9 mouse cellular contexts compared by ENCODE assay signal in the genomic region with DNA sequence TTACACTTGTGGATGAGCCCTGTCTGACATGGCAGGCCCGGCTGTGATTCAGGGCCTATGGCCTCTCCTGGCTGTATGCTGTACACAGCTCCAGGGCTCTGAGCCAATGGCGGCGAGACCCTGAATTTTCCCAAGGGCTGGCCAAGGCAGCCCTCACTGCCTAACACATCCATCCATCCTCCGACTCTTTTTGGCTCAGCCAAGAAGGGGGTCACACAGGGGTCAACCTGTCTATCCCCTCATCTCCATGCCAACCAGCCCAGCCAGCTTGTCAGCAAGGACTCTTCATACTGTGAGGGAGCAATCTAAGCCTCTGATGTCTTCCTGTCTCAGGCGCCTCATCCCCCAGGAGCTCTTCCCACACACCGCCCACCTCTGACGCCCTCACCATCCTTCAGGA. TPM values are rescaled to one million over a fixed set of nuclear protein-coding genes. Genes with fewer than 3 reads are reported as not detected.
A peak's percentile ranks its signal among the peaks of the same experiment; 100 is the strongest.
DNase-seq lines count a peak whose midpoint lies in the region; ATAC-seq and TF ChIP-seq lines count a peak whose summit lies in the region.
"Had no signal": no experiment of that assay in that cellular context is flagged by ENCODE, and none has a peak within 500 bp of the region (broad histone marks: within the 10 kb centered on the region; RNA-seq: fewer than 3 reads in every experiment).

No protein-coding gene starts in this region.

- no peak for TF ChIP-seq CTCF in ES-Bruce4 (IDR thresholded peaks at IDR 0.05; ENCODE audit: low read depth, low read length)

- H3K9ac ChIP-seq in ES-Bruce4 (ENCODE audit: low read depth, poor library complexity, severe bottlenecking) = peak overlapping the region; percentile 17; the same call in 1 of the 2 replicates
- no peak overlapping the region for H3K9ac ChIP-seq in embryonic facial prominence, embryonic 12.5 days
- no peak overlapping the region for H3K9ac ChIP-seq in liver, embryonic 12.5 days

- H3K4me1 ChIP-seq in ES-Bruce4 (ENCODE audit: control insufficient read depth, insufficient read depth, low read length) = peaks cover 18% of the 10 kb centered on the region
- H3K4me1 ChIP-seq in embryonic facial prominence, embryonic 12.5 days = peaks cover 5% of the 10 kb centered on the region
- H3K4me1 ChIP-seq in liver, embryonic 12.5 days = peaks cover 23% of the 10 kb centered on the region

- H3K36me3 ChIP-seq in ES-Bruce4 (ENCODE audit: control insufficient read depth, insufficient read depth, low read length, poor library complexity, severe bottlenecking) = no peaks in the 10 kb centered on the region
- H3K36me3 ChIP-seq in embryonic facial prominence, embryonic 12.5 days = peaks cover 90% of the 10 kb centered on the region
- H3K36me3 ChIP-seq in liver, embryonic 12.5 days = peaks cover 75% of the 10 kb centered on the region
- H3K36me3 ChIP-seq: G1E had no signal

- H3K9me3 ChIP-seq in ES-Bruce4 (replicated peaks; ENCODE audit: control insufficient read depth, insufficient read depth, low read length, poor library complexity, severe bottlenecking) = no peaks in the 10 kb centered on the region
- H3K9me3 ChIP-seq in embryonic facial prominence, embryonic 12.5 days = no peaks in the 10 kb centered on the region
- H3K9me3 ChIP-seq in liver, embryonic 12.5 days (replicated peaks) = no peaks in the 10 kb centered on the region
- H3K9me3 ChIP-seq: G1E had no signal

- WGBS in embryonic facial prominence, embryonic 12.5 days = 68% methylated on average over 7 of the region's 7 CpGs
- WGBS in liver, embryonic 12.5 days (ENCODE audit: insufficient replicate concordance) = 63% methylated on average over 7 of the region's 7 CpGs

- no peak overlapping the region for H3K4me3 ChIP-seq in ES-Bruce4 (ENCODE audit: low read depth, low read length)
- H3K4me3 ChIP-seq in embryonic facial prominence, embryonic 12.5 days = no peak overlapping the region
- no peak overlapping the region for H3K4me3 ChIP-seq in liver, embryonic 12.5 days

- TF ChIP-seq POLR2A in ES-Bruce4 (IDR thresholded peaks at IDR 0.05; ENCODE audit: insufficient read depth, low read length) = no peak

- no peak overlapping the region for H3K4me2 ChIP-seq in embryonic facial prominence, embryonic 12.5 days (replicated peaks)
- no peak overlapping the region for H3K4me2 ChIP-seq in liver, embryonic 12.5 days

- 0 out of 2 replicates have a peak, but pooled peaks have one; percentile 23 for ATAC-seq in embryonic facial prominence, embryonic 12.5 days (ENCODE audit: insufficient number of reproducible peaks, insufficient read depth, low FRiP score, low TSS enrichment)
- no peak for ATAC-seq in liver, embryonic 12.5 days

- DNase-seq in heart, adult 11 months = peak; percentile 95
- DNase-seq in heart, adult 9 months (ENCODE audit: low spot score in 2 of 2) = no peak
- no peak for DNase-seq in urinary bladder, adult 2 months (ENCODE audit: low spot score)
- no peak for DNase-seq in right cerebral cortex, postnatal 25 days
- no peak for DNase-seq in cerebellum, adult 11 months

- H3K27me3 ChIP-seq in ES-Bruce4 (ENCODE audit: control insufficient read depth, insufficient read depth, low read length, poor library complexity, severe bottlenecking) = no peaks in the 10 kb centered on the region
- H3K27me3 ChIP-seq in embryonic facial prominence, embryonic 12.5 days = no peaks in the 10 kb centered on the region
- H3K27me3 ChIP-seq in liver, embryonic 12.5 days (replicated peaks) = no peaks in the 10 kb centered on the region; the same call in 1 of the 2 replicates

- peak overlapping the region; percentile 68 for H3K27ac ChIP-seq in ES-Bruce4 (ENCODE audit: insufficient read depth, low read length)
- 0 out of 2 replicates have a peak overlapping the region, but pooled peaks have one; percentile 14 for H3K27ac ChIP-seq in embryonic facial prominence, embryonic 12.5 days
- H3K27ac ChIP-seq in liver, embryonic 12.5 days = peak overlapping the region; percentile 12; the same call in 1 of the 2 replicates

- no peak for TF ChIP-seq EP300 in ES-Bruce4 (IDR thresholded peaks at IDR 0.05; ENCODE audit: insufficient read depth, low read depth, low read length)

RNA-seq across cellular contexts. Expression of a gene that starts 29.4 kb away (rescaled TPM):
- polyA plus RNA-seq in ES-Bruce4 (2011; ENCODE audit: insufficient read depth, insufficient read length, low read depth, missing spikeins) = 36.3 and 41.3 TPM in 2 replicates
- polyA plus RNA-seq in embryonic facial prominence, embryonic 12.5 days (2016; fragmentation: Nextera tagmentation; extraction: Ambion mirVana) = 115 TPM in 2 replicates
- polyA plus RNA-seq in liver, embryonic 12.5 days (2016; fragmentation: Nextera tagmentation; extraction: Ambion mirVana) = 22.8 and 26.5 TPM in 2 replicates
- 242 and 366 TPM in 2 replicates for polyA plus RNA-seq in urinary bladder, adult 2 months (2012; rRNA removed)

RNA-seq across cellular contexts. Expression of a gene that starts 51.3 kb away (rescaled TPM):
- 28.2 and 32.9 TPM in 2 replicates for polyA plus RNA-seq in ES-Bruce4 (2011; ENCODE audit: insufficient read depth, insufficient read length, low read depth, missing spikeins)
- 13.0 and 13.3 TPM in 2 replicates for polyA plus RNA-seq in embryonic facial prominence, embryonic 12.5 days (2016; fragmentation: Nextera tagmentation; extraction: Ambion mirVana)
- polyA plus RNA-seq in liver, embryonic 12.5 days (2016; fragmentation: Nextera tagmentation; extraction: Ambion mirVana) = 19.2 and 19.4 TPM in 2 replicates
- polyA plus RNA-seq in urinary bladder, adult 2 months (2012; rRNA removed) = 78.1 and 88.7 TPM in 2 replicates

RNA-seq across cellular contexts. Expression of a gene that starts 57.2 kb away (rescaled TPM):
- polyA plus RNA-seq in ES-Bruce4 (2011; ENCODE audit: insufficient read depth, insufficient read length, low read depth, missing spikeins) = 0.79 TPM in 1 of 2 replicates, not detected in the other
- polyA plus RNA-seq in embryonic facial prominence, embryonic 12.5 days (2016; fragmentation: Nextera tagmentation; extraction: Ambion mirVana) = 6.5 and 8.0 TPM in 2 replicates
- polyA plus RNA-seq in liver, embryonic 12.5 days (2016; fragmentation: Nextera tagmentation; extraction: Ambion mirVana) = 0.10 and 0.23 TPM in 2 replicates
- polyA plus RNA-seq in urinary bladder, adult 2 months (2012; rRNA removed) = 0.04 and 0.07 TPM in 2 replicates

Comparison
In these comparisons a context has a peak if more than half of its experiments do, and no peak if none do; other contexts are left out.
1. H3K27ac ChIP-seq: peak in every context shown above with its lines; median percentile 68 in ES-Bruce4; 14 in embryonic facial prominence, embryonic 12.5 days; 12 in liver, embryonic 12.5 days.